Mouse (Mus musculus): ENCODE results near the gene Wnt11.

- TF ChIP-seq POLR2A (IDR thresholded peaks at IDR 0.05; ENCODE audit: insufficient read length, low read depth) (no peak), CEBPB (IDR thresholded peaks at IDR 0.05; ENCODE audit: insufficient read depth, poor library complexity, severe bottlenecking) (no peak), TCF12 (IDR thresholded peaks at IDR 0.05; ENCODE audit: insufficient read depth, poor library complexity, severe bottlenecking) (no peak), MYOG (IDR thresholded peaks at IDR 0.05; ENCODE audit: control insufficient read depth in 1 of 3, insufficient read depth in 1 of 3, insufficient read length in 2 of 3, low read depth in 2 of 3) (no peak), MYOD1 (IDR thresholded peaks at IDR 0.05; ENCODE audit: control insufficient read depth in 1 of 3, insufficient read length in 2 of 3, low read depth in 2 of 3) (no peak), USF1 (IDR thresholded peaks at IDR 0.05; ENCODE audit: low read depth) (no peak), MAX (IDR thresholded peaks at IDR 0.05; ENCODE audit: low read depth) (no peak)
Measured at GRCm38 (mm10) chr7:98841802-98842201, 6.9 kb downstream of the Wnt11 start.
